8 mouse cellular contexts compared by ENCODE assay signal in the genomic region with DNA sequence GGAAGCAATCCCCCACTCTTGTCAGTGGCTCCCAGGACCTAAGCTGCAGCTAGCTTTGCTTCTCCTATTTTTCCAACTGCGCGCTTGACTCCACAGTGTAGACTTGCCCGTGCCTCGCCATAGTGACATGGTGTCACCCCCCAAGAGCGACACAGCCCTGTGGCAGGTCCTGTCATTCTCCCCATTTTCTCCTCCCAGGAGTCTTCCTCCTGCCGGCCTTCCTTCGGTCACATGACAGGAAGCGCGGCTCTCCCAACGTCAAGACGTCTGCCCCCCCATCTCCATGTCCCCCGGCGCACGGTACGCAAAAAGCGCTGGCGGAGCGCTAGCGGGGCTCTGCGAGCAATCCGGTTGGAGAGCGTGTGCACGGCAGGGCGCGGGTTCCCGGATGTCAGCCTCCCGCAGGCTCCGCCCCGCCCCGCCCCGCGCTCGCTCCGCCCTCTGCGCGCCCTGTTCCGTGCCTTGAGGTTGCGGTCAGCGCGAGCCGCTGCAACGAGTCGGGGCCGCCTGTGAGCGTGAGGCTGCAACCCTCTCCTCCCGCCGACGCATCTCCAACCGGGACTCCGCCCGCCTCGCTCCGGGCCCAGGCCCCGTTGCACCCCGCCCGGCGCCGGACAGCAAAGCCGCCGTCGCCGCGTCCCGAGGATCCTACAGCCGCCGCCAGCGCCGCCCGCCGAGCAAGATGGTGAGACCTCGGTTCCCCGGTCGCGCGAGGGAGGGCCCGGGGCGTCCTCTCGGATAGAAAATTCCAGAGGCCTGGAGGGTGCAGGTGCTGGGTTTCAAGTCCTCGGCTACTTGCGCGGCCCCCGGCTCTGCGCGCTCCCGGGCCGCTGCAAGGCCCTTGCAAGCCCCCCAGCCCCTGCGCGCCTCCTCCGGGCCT. TPM values are rescaled to one million over a fixed set of nuclear protein-coding genes. Genes with fewer than 3 reads are reported as not detected.
DNase-seq lines count a peak whose midpoint lies in the region; ATAC-seq lines count a peak whose summit lies in the region.

A gene (plus strand): TSS at position 406 of the 880 bp plus-strand sequence.

- H3K27me3 ChIP-seq in intestine, embryonic 14.5 days (replicated peaks; ENCODE audit: control insufficient read depth, insufficient read depth, low read length): no peaks in the 10 kb centered on the region

- peak within 1 kb of the TSS; percentile 85 for H3K4me2 ChIP-seq in intestine, embryonic 14.5 days (ENCODE audit: low read length)

- H3K4me1 ChIP-seq in intestine, embryonic 14.5 days (replicated peaks; ENCODE audit: control insufficient read depth, insufficient read depth, low read length): peaks cover 23% of the 10 kb centered on the region

- WGBS in intestine, embryonic 14.5 days: under 1% methylated on average over 76 of the region's 89 CpGs

- peak; percentile 98 for ATAC-seq in intestine, embryonic 14.5 days (replicated peaks; ENCODE audit: low FRiP score, low TSS enrichment, low read depth)

- H3K27ac ChIP-seq in intestine, embryonic 14.5 days (ENCODE audit: low read depth): peak within 1 kb of the TSS; percentile 95

- H3K36me3 ChIP-seq in intestine, embryonic 14.5 days (ENCODE audit: control insufficient read depth, insufficient read depth, low read length): no peaks in the 10 kb centered on the region

- DNase-seq in adrenal gland, adult 18-20 months (ENCODE audit: low spot score in 2 of 2): peak; percentile 98 to 99
- DNase-seq in embryo, embryonic 11 days: peak; percentile 98
- DNase-seq in gastrocnemius, postnatal 25 days: peak; percentile 98
- DNase-seq in intestine, embryonic 14.5 days (ENCODE audit: low spot score): peak; percentile 96
- peak; percentile 96 to 97 for DNase-seq in left cerebral cortex, postnatal 14 days (ENCODE audit: low spot score in 2 of 2)
- DNase-seq in mesoderm, embryonic 11.5 days (ENCODE audit: low read depth, low spot score): peak; percentile 97
- peak; percentile 96 for DNase-seq in right cerebral cortex, postnatal 36 days (ENCODE audit: low spot score in 2 of 2)
- peak; percentile 94 for DNase-seq in yolk sac, embryonic 10.5 days (ENCODE audit: low spot score)

- intact Hi-C loops in left cerebral cortex, postnatal 14 days (cut with DNase I): loop anchor here (5.0 kb wide), 2 partner anchors 52 to 77 kb away; no protein-coding TSS in a partner anchor

- peak within 1 kb of the TSS; percentile 98 for H3K9ac ChIP-seq in intestine, embryonic 14.5 days (ENCODE audit: low read length)

- H3K9me3 ChIP-seq in intestine, embryonic 14.5 days (ENCODE audit: control insufficient read depth, low read length): no peaks in the 10 kb centered on the region

- H3K4me3 ChIP-seq in intestine, embryonic 14.5 days (ENCODE audit: low read depth, low read length): peak within 1 kb of the TSS; percentile 95

RNA-seq across cellular contexts. Expression of the gene that starts here (rescaled TPM):
- total RNA-seq in adrenal gland, adult 18-20 months (2021): 100 to 1,000 TPM in 1 of 2 experiments, 10 to 100 TPM in 1; 79.9 to 106 TPM
- 100 to 1,000 TPM; 140 to 141 TPM for total RNA-seq in gastrocnemius, postnatal 25 days (2021)
- polyA plus RNA-seq in intestine, embryonic 14.5 days (2014; fragmentation: Nextera tagmentation; extraction: Ambion mirVana): 92.9 and 94.5 TPM in 2 replicates
- total RNA-seq in left cerebral cortex, postnatal 14 days (2021): 100 to 1,000 TPM; 697 to 717 TPM

Comparison
In these comparisons a context has a peak if more than half of its experiments do, and no peak if none do; other contexts are left out.
1. Peak in every context shown above with its lines: DNase-seq, ATAC-seq, H3K4me3 ChIP-seq and H3K27ac ChIP-seq.
2. RNA of the gene that starts here (total RNA-seq): 697 to 717 TPM in left cerebral cortex, postnatal 14 days; 140 to 141 TPM in gastrocnemius, postnatal 25 days and 79.9 to 106 TPM in adrenal gland, adult 18-20 months; every median in the first group is over 4 times any median in the second.